Mouse (Mus musculus): ENCODE results near the gene Itprip.
A peak's percentile ranks its signal among the peaks of the same experiment; 100 is the strongest.

Gene Itprip

GRCm38 (mm10) chr19:47919126-47919965, at the start of gene Itprip, which contains the start of gene Cfap43:
TSS of gene Itprip (minus strand) at chr19:47919299.
TSS of gene Cfap43 (minus strand) at chr19:47919287.
- peak; percentile 46 for DNase-seq

GRCm38 (mm10) chr19:47958181-47958580, 39.1 kb upstream of the Itprip start:
- no peak for DNase-seq

DNA sequence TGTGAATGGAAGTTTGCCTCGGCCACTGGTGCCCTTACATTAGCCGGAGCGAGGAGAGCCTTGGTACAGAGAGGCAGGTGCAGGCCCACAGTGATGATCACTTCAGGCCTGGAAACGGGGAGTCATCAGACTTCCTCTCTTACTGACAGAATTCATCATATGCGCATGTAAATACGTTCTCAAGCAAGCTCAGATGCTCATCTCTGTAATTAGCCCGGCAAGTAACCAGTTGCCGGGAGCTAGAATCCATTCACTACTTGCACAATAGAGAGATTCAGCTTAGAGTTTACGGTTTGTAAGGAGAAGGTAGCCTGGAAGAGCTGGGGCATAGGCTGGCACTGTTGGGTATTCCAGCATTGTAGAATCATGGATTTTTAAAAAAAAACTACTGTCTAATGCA, 34.1 kb upstream of the Itprip start:
- no peak for DNase-seq

- DNase-seq = no peak
Measured at GRCm38 (mm10) chr19:47950946-47951345, 31.8 kb upstream of the Itprip start.

DNA sequence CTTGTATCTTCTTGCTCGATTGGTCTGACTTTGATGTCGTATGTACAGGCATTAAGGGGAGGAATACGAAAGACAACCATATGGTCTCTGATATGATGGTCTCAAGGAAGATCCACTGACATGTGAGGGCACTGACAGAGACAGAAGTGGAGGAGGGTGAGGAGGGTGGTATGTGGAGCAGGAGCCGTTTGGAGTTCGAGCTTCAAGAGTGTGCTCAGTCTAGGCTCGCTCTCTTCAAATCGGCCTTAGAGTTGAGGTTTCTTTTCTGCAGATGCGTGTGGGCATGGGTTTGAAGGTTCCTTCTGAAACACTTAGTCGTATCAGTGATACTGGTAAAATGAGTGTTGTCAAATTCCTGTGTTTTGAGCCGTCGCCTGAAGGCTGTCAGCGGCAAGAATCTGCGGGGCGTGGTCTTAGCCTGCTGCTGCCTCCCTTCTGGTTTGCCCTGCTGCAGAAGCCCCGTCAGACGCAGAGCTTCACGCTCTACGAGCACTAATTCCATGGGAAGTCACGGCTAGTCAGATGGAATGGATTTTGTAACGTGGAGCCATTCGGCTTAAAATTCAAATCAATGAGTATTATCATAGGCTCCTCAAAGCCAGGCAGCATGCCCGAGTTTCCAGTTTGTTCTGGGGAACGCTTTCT, 27.8 kb upstream of the Itprip start:
- no peak for DNase-seq

DNA sequence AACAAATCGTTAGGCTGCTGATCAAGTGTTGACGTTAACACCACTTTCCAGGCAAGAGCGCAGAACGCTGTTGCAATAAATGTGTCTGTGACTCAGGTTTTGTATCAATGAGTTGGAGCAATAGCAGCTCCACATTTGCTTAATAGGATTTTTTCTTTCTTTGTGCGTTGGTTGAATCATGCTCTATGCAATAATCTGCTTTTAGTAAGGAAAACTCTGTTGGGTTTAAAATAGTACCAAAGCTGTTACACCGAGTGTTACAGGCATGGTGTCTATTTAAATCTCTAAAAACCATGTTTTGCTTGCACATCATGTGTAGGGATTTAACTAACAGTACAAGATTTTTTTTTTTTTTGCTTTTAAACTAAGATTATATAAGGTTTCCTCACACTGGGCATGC, 20.3 kb upstream of the Itprip start:
- peak; percentile 12 for DNase-seq

GRCm38 (mm10) chr19:47937443-47938406, 18.6 kb upstream of the Itprip start, which contains the start of gene Cfap58:
TSS of gene Cfap58 (plus strand) at chr19:47937675.
- peak; percentile 41 for DNase-seq

GRCm38 (mm10) chr19:47936938-47937337, 17.8 kb upstream of the Itprip start:
- no peak for DNase-seq

GRCm38 (mm10) chr19:47936490-47936889, 17.4 kb upstream of the Itprip start:
- DNase-seq = no peak

DNA sequence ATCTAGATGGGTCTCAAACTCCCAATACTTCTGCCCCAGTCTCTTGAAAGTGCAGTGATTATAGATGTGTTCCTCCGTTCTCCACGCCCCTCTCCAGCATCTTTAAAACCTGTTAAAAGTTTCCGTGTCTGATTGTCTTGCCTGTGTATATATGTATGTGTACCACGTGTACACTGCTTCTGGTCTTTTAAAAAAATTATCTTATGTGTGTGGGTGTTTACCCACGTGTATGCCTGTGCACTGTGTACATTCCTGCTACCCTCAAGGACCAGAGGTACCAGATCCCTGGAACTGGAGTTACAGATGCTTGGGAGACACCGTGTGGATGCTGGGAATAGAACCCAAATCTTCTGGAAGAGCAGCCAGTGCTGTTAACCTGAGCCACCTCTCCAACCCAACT, 16.4 kb upstream of the Itprip start:
- no peak for DNase-seq

DNA sequence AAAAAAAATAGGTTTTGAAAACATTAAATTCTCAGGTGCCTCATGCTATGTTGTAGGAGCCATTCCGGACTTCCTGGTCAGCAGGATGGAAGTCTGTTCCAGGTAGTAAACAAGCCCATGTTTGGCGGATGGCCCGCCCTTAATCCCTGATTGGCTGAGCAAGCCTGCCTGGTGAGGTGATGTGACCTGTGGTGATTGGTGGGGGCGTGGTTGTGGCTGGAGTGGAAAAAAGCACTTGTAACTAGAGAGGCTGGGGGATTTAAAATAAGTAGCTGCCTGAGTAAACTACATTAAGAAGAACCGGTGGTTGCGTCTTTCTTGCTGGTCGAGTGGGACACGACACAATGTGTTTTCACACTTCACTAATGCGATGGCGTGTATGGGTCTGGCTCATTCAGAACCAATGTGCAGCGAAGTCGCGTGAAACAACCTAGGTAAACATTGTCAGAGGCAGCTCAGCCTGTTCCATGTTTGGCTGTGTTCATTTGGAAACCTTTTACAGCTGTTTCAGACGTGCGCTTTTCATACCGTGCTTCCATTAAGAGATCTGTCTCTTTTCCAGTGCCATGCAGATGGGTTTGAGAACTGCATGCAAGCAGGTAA, 15.6 kb upstream of the Itprip start:
- no peak for DNase-seq

DNA sequence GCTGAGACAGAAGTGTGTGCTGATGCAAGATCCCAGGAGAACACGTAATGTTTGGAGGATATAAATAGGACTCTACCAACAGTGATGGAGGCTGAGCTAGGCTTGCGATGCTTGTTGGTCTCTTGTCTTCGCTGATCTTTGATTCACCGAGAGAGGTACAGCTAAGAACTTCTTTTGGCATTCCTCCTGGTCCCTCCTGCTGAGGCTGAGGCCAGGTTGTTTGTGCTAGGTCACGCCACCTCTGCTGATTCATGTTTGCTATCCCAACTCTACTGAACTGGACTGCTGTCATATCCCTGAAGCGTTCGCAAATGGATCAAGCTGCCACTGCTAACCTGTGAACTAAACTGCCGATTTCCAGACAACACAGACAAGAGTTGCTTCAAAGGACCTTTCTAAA, 15.0 kb upstream of the Itprip start:
- no peak for DNase-seq

DNA sequence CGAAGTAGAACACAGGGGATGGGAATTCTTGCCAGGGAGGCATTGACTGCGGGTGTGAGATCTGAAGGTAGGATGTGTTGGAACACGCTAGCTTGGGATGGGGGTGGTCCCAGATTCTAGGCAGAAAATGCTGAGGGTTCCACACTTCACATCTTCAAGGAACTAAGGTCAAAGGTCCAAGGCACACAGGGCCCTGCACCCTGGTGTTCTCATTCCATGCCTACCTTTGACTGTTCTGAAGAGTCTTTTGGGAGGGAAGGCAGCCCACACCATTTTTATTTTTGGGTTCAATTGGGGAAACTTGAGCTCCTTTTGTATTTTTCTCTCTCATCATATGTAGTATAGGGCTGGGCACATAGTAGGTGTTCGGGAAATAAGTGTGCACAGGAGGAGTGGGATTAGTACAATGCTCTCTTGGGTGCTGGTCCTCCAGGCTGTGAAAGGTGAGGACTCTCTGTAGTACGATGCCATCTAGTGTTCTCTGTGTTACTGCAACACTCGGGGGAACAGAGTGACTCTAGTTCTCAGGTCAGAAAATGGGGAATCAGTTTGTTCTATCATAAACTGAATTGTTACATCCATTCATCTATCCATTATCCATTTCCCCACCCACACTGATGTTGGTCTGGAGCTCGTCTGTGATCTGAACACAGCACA, 13.0 kb upstream of the Itprip start:
- no peak for DNase-seq

GRCm38 (mm10) chr19:47929043-47929442, 9.9 kb upstream of the Itprip start:
- no peak for DNase-seq

- DNase-seq = no peak
Measured at GRCm38 (mm10) chr19:47927032-47927431, 7.9 kb upstream of the Itprip start.

- no peak for DNase-seq
Measured at GRCm38 (mm10) chr19:47925819-47926218, 6.7 kb upstream of the Itprip start.

DNA sequence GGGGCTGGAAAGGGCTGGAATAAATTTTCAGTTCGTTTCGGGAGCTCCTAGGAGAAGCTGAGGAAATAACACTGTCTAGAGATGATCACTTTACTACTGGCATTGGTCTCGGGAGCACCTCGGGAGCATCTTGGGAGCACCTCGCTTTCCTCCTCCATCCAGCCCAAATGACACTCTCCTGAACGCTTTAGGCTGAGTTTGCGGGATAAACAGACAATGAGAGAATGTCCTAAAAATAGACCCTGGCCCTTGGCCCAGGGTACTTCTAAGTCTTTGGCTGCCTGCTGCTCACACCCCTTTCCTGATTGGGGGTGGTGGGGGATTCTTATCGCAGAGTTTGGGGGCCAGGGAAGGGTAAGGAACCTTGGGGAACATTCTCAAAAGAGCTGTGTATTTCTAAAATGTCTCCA, 872 bp upstream of the Itprip start:
- no peak for DNase-seq

DNA sequence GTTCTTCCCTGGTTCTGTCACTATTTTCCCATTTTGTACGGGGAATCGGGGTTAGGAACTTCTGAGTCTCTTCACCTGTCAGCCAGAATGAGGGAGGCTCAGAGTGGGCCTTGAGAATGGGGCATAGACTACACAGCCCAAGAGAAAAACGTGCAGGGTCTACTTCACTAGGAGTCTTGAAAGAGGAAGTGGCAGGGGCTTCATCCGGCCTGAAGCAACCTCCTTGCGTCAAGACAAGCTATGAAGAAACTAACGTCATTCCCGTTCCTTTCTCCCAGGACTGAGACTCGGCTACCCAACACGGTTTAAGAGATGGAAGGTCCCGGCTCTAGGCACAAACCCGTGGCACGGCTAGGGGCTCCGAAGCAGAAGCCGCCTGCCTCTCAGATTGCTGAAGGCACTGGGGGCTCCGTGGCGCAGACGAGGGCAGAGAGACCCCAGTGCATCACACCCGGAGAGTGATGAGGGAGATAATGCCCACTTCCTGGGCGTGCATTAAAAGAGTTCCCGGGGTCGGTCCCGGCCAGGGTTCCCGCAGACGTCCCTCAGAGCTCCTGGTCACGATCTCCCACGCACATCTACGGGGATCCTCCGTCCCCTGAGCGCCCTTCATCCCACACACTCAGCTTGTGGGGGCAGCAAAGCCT, 521 bp downstream of the Itprip start:
- DNase-seq = no peak

GRCm38 (mm10) chr19:47918016-47918415, 1.1 kb downstream of the Itprip start:
- no peak for DNase-seq

GRCm38 (mm10) chr19:47917396-47917795, 1.7 kb downstream of the Itprip start:
- no peak for DNase-seq

GRCm38 (mm10) chr19:47915251-47915650, 3.8 kb downstream of the Itprip start:
- DNase-seq = no peak
